Mouse (Mus musculus): ENCODE results near the gene Zfp580. TPM values are rescaled to one million over a fixed set of nuclear protein-coding genes. Genes with fewer than 3 reads are reported as not detected.

Zfp580 gene
- total RNA-seq, 2 experiments from 2014 or later = 10.1 to 11.6 TPM

- DNase-seq (ENCODE audit: low spot score in 2 of 2) = no peak
These were observed 48.5 kb downstream of the Zfp580 start for GRCm38 (mm10) chr7:5099796-5100195.

DNA sequence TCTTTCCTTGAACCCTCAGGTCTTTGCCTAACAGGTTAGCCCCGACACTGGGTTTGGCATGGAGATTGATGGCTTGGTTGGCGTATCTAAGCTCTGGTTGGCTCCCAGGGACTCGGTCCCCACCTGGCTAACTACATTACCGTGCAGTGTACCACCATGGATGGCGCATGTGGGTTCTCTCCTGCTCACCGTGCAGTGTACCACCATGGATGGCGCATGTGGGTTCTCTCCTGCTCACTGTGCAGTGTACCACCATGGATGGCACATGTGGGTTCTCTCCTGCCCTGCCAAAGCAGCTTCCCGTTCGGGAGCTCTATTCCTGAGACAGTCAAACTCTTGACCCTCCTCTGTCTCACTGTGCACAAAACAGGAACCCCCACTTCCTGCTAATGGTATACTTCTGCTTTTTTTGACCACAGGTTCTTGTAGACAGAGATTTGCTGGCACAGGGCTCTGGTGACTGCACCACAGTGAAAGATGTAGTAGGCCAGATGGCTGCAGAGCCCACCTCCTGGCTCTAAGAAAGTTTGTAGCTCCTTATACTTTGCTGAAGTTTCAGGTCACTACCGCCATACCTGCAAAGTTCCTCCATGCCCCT, 49.8 kb downstream of the Zfp580 start:
- no peak for DNase-seq (ENCODE audit: low spot score in 2 of 2)

DNA sequence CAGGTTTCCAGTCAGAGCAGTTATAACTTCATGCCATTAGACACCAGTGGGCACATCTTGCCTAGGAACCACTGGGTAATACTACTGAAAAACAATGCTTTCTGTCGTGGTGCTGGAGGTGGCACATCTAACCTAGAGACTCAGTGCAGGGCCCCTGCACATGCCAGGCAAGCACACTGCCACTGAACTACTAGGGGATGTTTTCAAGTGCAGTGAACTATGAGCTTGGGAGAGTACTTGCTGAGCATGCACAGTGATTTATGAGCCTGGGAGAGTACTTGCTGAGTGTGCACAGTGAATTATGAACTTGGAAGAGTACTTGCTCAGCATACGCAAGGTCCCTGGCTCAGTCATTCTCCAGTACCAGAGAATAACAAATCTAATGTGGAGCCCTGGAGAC, 51.2 kb downstream of the Zfp580 start:
- no peak for DNase-seq (ENCODE audit: low spot score in 2 of 2)

Other genes starting within 250 kb of the Zfp580 start
- gene Ube2s, start 238.9 kb upstream of the Zfp580 start, total RNA-seq (2021) = 100 to 1,000 TPM; 122 to 140 TPM
- gene Shisa7, start 206.8 kb upstream of the Zfp580 start, total RNA-seq (2021) = under 1 TPM in 1 of 2 experiments, not detected in 1; 0.05 TPM
- gene Isoc2b, start 181.3 kb upstream of the Zfp580 start, total RNA-seq (2021) = 1 to 10 TPM; 2.3 to 2.5 TPM
- gene Isoc2a, start 174.4 kb upstream of the Zfp580 start, total RNA-seq (2021) = 10 to 100 TPM; 10.7 to 11.7 TPM
- gene Gm36210, start 145.0 kb upstream of the Zfp580 start, total RNA-seq (2021) = not detected
- gene Zfp628, start 136.3 kb upstream of the Zfp580 start, total RNA-seq (2021) = 10 to 100 TPM; 14.0 to 14.6 TPM
- gene Nat14, start 129.5 kb upstream of the Zfp580 start, total RNA-seq (2021) = 1 to 10 TPM; 4.6 to 5.2 TPM
- 10 to 100 TPM; 67.3 to 73.3 TPM for gene Ssc5d, start 125.8 kb upstream of the Zfp580 start, total RNA-seq (2021)
- 10 to 100 TPM; 13.0 to 15.9 TPM for gene Sbk2, start 87.1 kb upstream of the Zfp580 start, total RNA-seq (2021)
- under 1 TPM in 1 of 2 experiments, not detected in 1; 0.13 TPM for gene Sbk3, start 80.4 kb upstream of the Zfp580 start, total RNA-seq (2021)
- gene Zfp579, start 55.4 kb upstream of the Zfp580 start, total RNA-seq (2021) = 10 to 100 TPM; 17.9 to 22.2 TPM
- 1 to 10 TPM; 9.0 to 9.6 TPM for gene Zfp524, start 37.1 kb upstream of the Zfp580 start, total RNA-seq (2021)
- gene Fiz1, start 36.8 kb upstream of the Zfp580 start, total RNA-seq (2021) = 10 to 100 TPM; 25.5 to 28.9 TPM
- not detected for gene Gm44973, start 36.0 kb upstream of the Zfp580 start, total RNA-seq (2021)
- 10 to 100 TPM; 24.5 to 27.4 TPM for gene Zfp865, start 31.2 kb upstream of the Zfp580 start, total RNA-seq (2021)
- gene Ccdc106, start 31.0 kb upstream of the Zfp580 start, total RNA-seq (2021) = under 1 TPM; 0.80 to 0.91 TPM
- gene 4632433K11Rik, start 17.4 kb upstream of the Zfp580 start, total RNA-seq (2021) = not detected
- gene Zfp784, start 13.1 kb upstream of the Zfp580 start, total RNA-seq (2021) = 1 to 10 TPM; 5.8 to 6.6 TPM
- gene U2af2, start 10.6 kb downstream of the Zfp580 start, total RNA-seq (2021) = 100 to 1,000 TPM; 117 to 127 TPM
- gene Epn1, start 28.7 kb downstream of the Zfp580 start, total RNA-seq (2021) = 100 to 1,000 TPM; 112 to 117 TPM
- gene Rfpl4, start 65.4 kb downstream of the Zfp580 start, total RNA-seq (2021) = not detected
- gene Rasl2-9, start 74.4 kb downstream of the Zfp580 start, total RNA-seq (2021) = 1 to 10 TPM in 1 of 2 experiments, under 1 TPM in 1; 0.54 to 1.8 TPM
- gene Vmn1r55, start 98.1 kb downstream of the Zfp580 start, total RNA-seq (2021) = not detected
- gene Vmn1r56, start 145.2 kb downstream of the Zfp580 start, total RNA-seq (2021) = not detected
- gene Vmn1r57, start 167.0 kb downstream of the Zfp580 start, total RNA-seq (2021) = not detected

Measured in gastrocnemius, postnatal 4 days (tissue).